In genomic region chr11:95585684-95586083, GRCm38 (mm10) we compare ENCODE assay signal across 10 mouse cellular contexts. TPM values are rescaled to one million over a fixed set of nuclear protein-coding genes. Genes with fewer than 3 reads are reported as not detected.
A peak's percentile ranks its signal among the peaks of the same experiment; 100 is the strongest.
DNase-seq lines count a peak whose midpoint lies in the region; ATAC-seq and TF ChIP-seq lines count a peak whose summit lies in the region.
"Had no signal": no experiment of that assay in that cellular context is flagged by ENCODE, and none has a peak within 500 bp of the region (broad histone marks: within the 10 kb centered on the region; RNA-seq: fewer than 3 reads in every experiment).

No protein-coding gene starts in this region.

- 3% methylated on average over 15 of the region's 15 CpGs for WGBS in heart, embryonic 11.5 days (ENCODE audit: insufficient replicate concordance)
- WGBS in forebrain, postnatal 0 days, result 2% methylated on average over 15 of the region's 15 CpGs
- 5% methylated on average over 15 of the region's 15 CpGs for WGBS in liver, embryonic 13.5 days (ENCODE audit: insufficient replicate concordance)
- WGBS in cerebellum, adult 2 months, result 5% methylated on average over 15 of the region's 15 CpGs

- peaks cover 39% of the 10 kb centered on the region for H3K4me1 ChIP-seq in heart, embryonic 11.5 days (ENCODE audit: control insufficient read depth, insufficient read depth, low read length)
- H3K4me1 ChIP-seq in CH12.LX (ENCODE audit: control insufficient read depth in 1 of 2, insufficient read depth in 2 of 2), result peaks cover 0 to 14% of the 10 kb centered on the region in 2 experiments; a peak in 2 of 4 replicates
- H3K4me1 ChIP-seq in forebrain, postnatal 0 days (ENCODE audit: insufficient read depth), result peaks cover 19% of the 10 kb centered on the region; the same call in 1 of the 2 replicates
- H3K4me1 ChIP-seq in liver, embryonic 13.5 days (replicated peaks), result 0 out of 2 replicates have a peak, but pooled peaks cover 20% of the 10 kb centered on the region
- H3K4me1 ChIP-seq in cerebellum, adult 2 months (ENCODE audit: control insufficient read depth, insufficient read depth, low read length), result peaks cover 4% of the 10 kb centered on the region

- no peaks in the 10 kb centered on the region for H3K9me3 ChIP-seq in heart, embryonic 11.5 days (replicated peaks; ENCODE audit: control insufficient read depth, low read length)
- H3K9me3 ChIP-seq in CH12.LX (replicated peaks; ENCODE audit: low read length), result no peaks in the 10 kb centered on the region
- H3K9me3 ChIP-seq in forebrain, postnatal 0 days (ENCODE audit: low read length), result no peaks in the 10 kb centered on the region
- no peaks in the 10 kb centered on the region for H3K9me3 ChIP-seq in liver, embryonic 13.5 days (replicated peaks)

- peaks cover 90% of the 10 kb centered on the region for H3K27me3 ChIP-seq in heart, embryonic 11.5 days (ENCODE audit: control insufficient read depth, insufficient read depth, low read length)
- peaks cover 98% of the 10 kb centered on the region for H3K27me3 ChIP-seq in CH12.LX (replicated peaks)
- peaks cover 55% of the 10 kb centered on the region for H3K27me3 ChIP-seq in forebrain, postnatal 0 days (ENCODE audit: insufficient read depth, low read length)
- H3K27me3 ChIP-seq in liver, embryonic 13.5 days, result peaks cover 100% of the 10 kb centered on the region
- peaks cover 2% of the 10 kb centered on the region; the same call in 1 of the 2 replicates for H3K27me3 ChIP-seq in cerebellum, adult 2 months (ENCODE audit: control insufficient read depth, insufficient read depth, low read length)

- no peak for ATAC-seq in heart, embryonic 11.5 days (replicated peaks; ENCODE audit: insufficient number of reproducible peaks, low FRiP score, low TSS enrichment)
- ATAC-seq in forebrain, postnatal 0 days, result no peak
- no peak for ATAC-seq in liver, embryonic 13.5 days (ENCODE audit: low read depth)

- H3K27ac ChIP-seq in heart, embryonic 11.5 days (ENCODE audit: low read depth, low read length), result no peak overlapping the region
- no peak overlapping the region for H3K27ac ChIP-seq in CH12.LX (ENCODE audit: insufficient read depth, low read depth)
- no peak overlapping the region for H3K27ac ChIP-seq in forebrain, postnatal 0 days (ENCODE audit: low read depth, low read length)
- H3K27ac ChIP-seq in liver, embryonic 13.5 days, result no peak overlapping the region
- H3K27ac ChIP-seq in cerebellum, adult 2 months (ENCODE audit: insufficient read depth, low read length), result no peak overlapping the region

- H3K36me3 ChIP-seq in heart, embryonic 11.5 days (ENCODE audit: control insufficient read depth, insufficient read depth, low read length), result no peaks in the 10 kb centered on the region
- H3K36me3 ChIP-seq in CH12.LX (replicated peaks in 1 of 2; ENCODE audit: control insufficient read depth in 1 of 2, insufficient read depth in 1 of 2, low read length in 1 of 2), result no peaks in the 10 kb centered on the region
- H3K36me3 ChIP-seq in forebrain, postnatal 0 days (ENCODE audit: insufficient read depth), result no peaks in the 10 kb centered on the region
- H3K36me3 ChIP-seq in liver, embryonic 13.5 days, result no peaks in the 10 kb centered on the region

- no peak for TF ChIP-seq CTCF in CH12.LX (conservative IDR thresholded peaks at IDR 0.05 in 1 of 2, IDR thresholded peaks at IDR 0.05 in 1 of 2; ENCODE audit: low read depth in 2 of 2, low read length in 2 of 2)
- TF ChIP-seq CTCF in forebrain, postnatal 0 days (IDR thresholded peaks at IDR 0.05; ENCODE audit: low read depth), result no peak
- TF ChIP-seq CTCF in cerebellum, adult 2 months (IDR thresholded peaks at IDR 0.05; ENCODE audit: borderline replicate concordance, insufficient read depth, low read depth, low read length), result no peak

- no peak for TF ChIP-seq POLR2A in CH12.LX (IDR thresholded peaks at IDR 0.05; ENCODE audit: low read depth, low read length)
- TF ChIP-seq POLR2A in cerebellum, adult 2 months (IDR thresholded peaks at IDR 0.05; ENCODE audit: borderline replicate concordance, insufficient read depth, low read length), result no peak

- intact Hi-C loops in heart, postnatal 36 days (cut with DNase I), result loop anchor here (1.0 to 2.0 kb wide), 2 partner anchors 52 to 63 kb away; no protein-coding TSS in a partner anchor

- TF ChIP-seq RAD21 in CH12.LX (IDR thresholded peaks at IDR 0.05; ENCODE audit: low read depth, low read length), result no peak

- dilution Hi-C loops in CH12.LX (cut with MboI; ENCODE audit: extremely low pct_ligation_motif_present, extremely low pct_unique_long_range_greater_than_20kb, low sequenced_read_pairs), result no loop called here

- peak overlapping the region; percentile 75 for H3K4me2 ChIP-seq in heart, embryonic 11.5 days
- peak overlapping the region; percentile 10; the same call in 1 of the 2 replicates for H3K4me2 ChIP-seq in CH12.LX (ENCODE audit: insufficient read depth, low read depth, poor library complexity, severe bottlenecking)
- peak overlapping the region; percentile 83 for H3K4me2 ChIP-seq in forebrain, postnatal 0 days (ENCODE audit: low read depth)
- peak overlapping the region; percentile 38 for H3K4me2 ChIP-seq in liver, embryonic 13.5 days

- no peak for DNase-seq in heart, postnatal 36 days
- no peak for DNase-seq in CH12.LX (ENCODE audit: extremely low read depth)
- no peak for DNase-seq in forebrain, postnatal 0 days
- DNase-seq in liver, embryonic 13.5 days, result no peak
- DNase-seq in cerebellum, adult 2 months, result no peak
- DNase-seq in cerebellum, adult 9-10 months, result no peak
- DNase-seq in thymus, postnatal 4 days, result no peak

- in situ Hi-C loops in CH12.LX (cut with MboI; ENCODE audit: low pct_ligation_motif_present, low pct_unique_long_range_greater_than_20kb, low sequenced_read_pairs), result no loop called here

- H3K79me2 ChIP-seq in CH12.LX (replicated peaks; ENCODE audit: control insufficient read depth, extremely low read depth, insufficient read depth, poor library complexity, severe bottlenecking), result no peaks in the 10 kb centered on the region

- no peak for TF ChIP-seq EP300 in CH12.LX (IDR thresholded peaks at IDR 0.05; ENCODE audit: low read length)

- H3K4me3 ChIP-seq in heart, embryonic 11.5 days (ENCODE audit: low read depth, low read length), result peak overlapping the region; percentile 45
- H3K4me3 ChIP-seq in CH12.LX (replicated peaks in 1 of 3; ENCODE audit: low read depth in 2 of 3, low read length in 2 of 3, poor library complexity in 1 of 3), result no peak overlapping the region
- peak overlapping the region; percentile 45 for H3K4me3 ChIP-seq in forebrain, postnatal 0 days (ENCODE audit: low read depth, low read length)
- peak overlapping the region; percentile 38 for H3K4me3 ChIP-seq in liver, embryonic 13.5 days (replicated peaks)
- H3K4me3 ChIP-seq in cerebellum, adult 2 months (replicated peaks; ENCODE audit: insufficient read depth, low read depth, low read length), result no peak overlapping the region

- H3K9ac ChIP-seq in heart, embryonic 11.5 days (ENCODE audit: low read depth, low read length), result no peak overlapping the region
- no peak overlapping the region for H3K9ac ChIP-seq in CH12.LX (ENCODE audit: insufficient read depth, low read depth)
- no peak overlapping the region for H3K9ac ChIP-seq in forebrain, postnatal 0 days
- H3K9ac ChIP-seq in liver, embryonic 13.5 days, result no peak overlapping the region

TF ChIP-seq in CH12.LX, 34 proteins besides CTCF, POLR2A, EP300 and RAD21:
- no peak for TF ChIP-seq ZMIZ1 (IDR thresholded peaks at IDR 0.05; ENCODE audit: low read depth, low read length)
- TF ChIP-seq USF2 (conservative IDR thresholded peaks at IDR 0.05; ENCODE audit: low read depth, low read length), result no peak
- no peak for TF ChIP-seq MEF2A (IDR thresholded peaks at IDR 0.05; ENCODE audit: borderline replicate concordance, low read depth, low read length)

RNA-seq across cellular contexts. Expression of gene Ngfr, which starts 1.9 kb away (rescaled TPM):
- polyA plus RNA-seq in heart, embryonic 11.5 days (2014; fragmentation: Nextera tagmentation; extraction: Ambion mirVana), result 3.6 TPM in 2 replicates
- under 1 TPM; 0.33 to 0.92 TPM for total RNA-seq in heart, postnatal 36 days (2021)
- total RNA-seq in CH12.LX (2012; rRNA removed) (not detected in 2 replicates), CH12.LX (2014; rRNA removed) (not detected in 2 replicates)
- polyA plus RNA-seq in CH12.LX (2012; ENCODE audit: insufficient read length, low read depth), result not detected in 2 replicates
- 5.8 and 8.2 TPM in 2 replicates for total RNA-seq in forebrain, postnatal 0 days (2014; rRNA removed)
- 4.5 and 6.0 TPM in 2 replicates for polyA plus RNA-seq in forebrain, postnatal 0 days (2015; fragmentation: Nextera tagmentation; extraction: Ambion mirVana)
- 1.8 and 2.7 TPM in 2 replicates for polyA plus RNA-seq in liver, embryonic 13.5 days (2015; fragmentation: Nextera tagmentation; extraction: Ambion mirVana)
- polyA plus RNA-seq in cerebellum, adult 2 months (2012; rRNA removed), result 4.5 and 6.4 TPM in 2 replicates
- total RNA-seq: common myeloid progenitor, adult 5-6 weeks; megakaryocyte progenitor cell, adult 5-6 weeks had no signal

Comparison
In these comparisons a context has a peak if more than half of its experiments do, and no peak if none do; other contexts are left out.
1. H3K4me2 ChIP-seq: peak in every context shown above with its lines; median percentile 83 in forebrain, postnatal 0 days; 75 in heart, embryonic 11.5 days; 38 in liver, embryonic 13.5 days; 10 in CH12.LX.
2. H3K4me3 ChIP-seq: peak in heart, embryonic 11.5 days (single experiment), forebrain, postnatal 0 days (single experiment) and liver, embryonic 13.5 days (single experiment); none in CH12.LX (0 of 3) and cerebellum, adult 2 months (single experiment).